Mouse (Mus musculus): ENCODE measurements around the gene Pdcd2. TPM values are rescaled to one million over a fixed set of nuclear protein-coding genes. Genes with fewer than 3 reads are reported as not detected.

Pdcd2 gene
- 54.6 TPM for total RNA-seq (2023)

GRCm38 (mm10) chr17:15526986-15527810 lies at the start of gene Pdcd2:
Gene Pdcd2, minus strand, starts transcription at chr17:15527301.

GRCm38 (mm10) chr17:15564014-15564927 lies 37.2 kb upstream of the Pdcd2 start, which contains the start of gene Prdm9:
Gene Prdm9, minus strand, starts transcription at chr17:15564354.

DNA sequence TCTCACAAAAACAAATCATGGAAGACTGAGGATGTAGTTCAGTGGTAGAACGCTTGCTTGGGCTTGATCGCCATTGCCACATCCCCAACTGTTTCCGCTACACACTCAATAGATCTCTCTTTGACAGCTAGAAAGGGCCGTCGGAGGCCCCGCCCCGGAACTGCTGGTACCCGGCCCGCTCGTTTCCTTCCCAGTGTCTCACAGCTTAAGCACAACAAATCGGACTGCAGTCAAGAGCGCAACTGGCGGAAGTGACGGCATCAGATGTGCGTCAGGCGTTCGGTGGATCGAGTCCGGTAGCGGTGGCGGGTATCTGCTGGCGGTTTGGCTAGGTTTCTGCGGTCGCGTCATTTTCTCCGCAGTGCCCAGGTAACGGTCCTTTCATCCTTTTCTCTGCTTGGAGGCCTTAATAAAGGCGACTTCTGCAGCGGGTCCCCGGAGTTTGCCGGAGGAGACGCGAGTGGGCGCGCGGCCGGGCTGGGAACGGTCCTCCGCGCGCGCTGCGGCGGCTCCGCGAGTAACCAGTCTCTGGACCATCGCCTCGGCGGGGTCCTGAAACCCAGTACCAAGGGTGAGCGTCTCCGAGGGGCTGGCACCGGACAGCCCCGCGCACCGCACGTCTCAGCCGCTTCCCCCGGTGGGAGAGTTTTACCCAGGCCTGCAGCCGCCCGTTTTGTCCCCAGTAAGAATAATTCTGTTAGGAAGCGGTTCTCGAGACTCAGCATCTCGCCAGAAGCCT lies 27.3 kb downstream of the Pdcd2 start, which contains the start of the genes Psmb1 and Tbp:
Gene Psmb1 (minus strand): TSS at position 96 of the 739 bp plus-strand sequence.
Gene Tbp (plus strand): TSS at position 233 of the 739 bp plus-strand sequence.

Other genes with a start within 250 kb of the Pdcd2 start
- gene Dll1, start 150.4 kb downstream of the Pdcd2 start, total RNA-seq (2023) = 0.29 TPM
- 30.7 TPM for gene Fam120b, start 131.1 kb downstream of the Pdcd2 start, total RNA-seq (2023)
- 121 TPM for gene Psmb1, start 27.6 kb downstream of the Pdcd2 start, total RNA-seq (2023)
- gene Tbp, start 27.4 kb downstream of the Pdcd2 start, total RNA-seq (2023) = 45.6 TPM
- gene Prdm9, start 37.1 kb upstream of the Pdcd2 start, total RNA-seq (2023) = 11.5 TPM
- gene Chd1, start 177.7 kb upstream of the Pdcd2 start, total RNA-seq (2023) = 150 TPM

All from CD4-positive naive resting alpha-beta T cell, adult 76 days (primary cell).